Mouse (Mus musculus) kidney, embryonic 16.5 days (tissue): ENCODE measurements at regions not wholly inside any gene's neighbourhood (a gene's known extent, or its start where the extent isn't known, plus 50 kb on each side); places are given as distances from the start of the nearest gene placed in this dataset.

Experiments used
- ATAC-seq: fragments of 200-750 bp; cut with Nextera tagmentation; 2 replicates; pipeline ENCODE4 v1.8.0; 2017; ENCODE audit warnings: moderate TSS enrichment; ENCODE audit not compliant: low FRiP score, low TSS enrichment
- H3K27ac ChIP-seq: fragments of 300-500 bp; sonication (generic); 2 replicates; pipeline ENCODE4 v1.5.1; 2014; ENCODE audit warnings: low read length
- H3K27me3 ChIP-seq: fragments of 300-500 bp; sonication (generic); 2 replicates; pipeline ENCODE4 v1.6.1; 2014; ENCODE audit warnings: low read length, control low read depth, mixed read lengths; ENCODE audit not compliant: insufficient read depth
- H3K36me3 ChIP-seq: fragments of 300-500 bp; sonication (generic); 2 replicates; pipeline ENCODE4 v1.6.1; 2014; ENCODE audit warnings: low read length, control low read depth, mixed read lengths; ENCODE audit not compliant: insufficient read depth
- H3K4me1 ChIP-seq: fragments of 300-500 bp; sonication (generic); 2 replicates; pipeline ENCODE4 v1.6.1; 2014; ENCODE audit warnings: low read length, control low read depth, mixed read lengths; ENCODE audit not compliant: insufficient read depth
- H3K4me2 ChIP-seq: fragments of 300-500 bp; sonication (generic); replicated peaks from 2 replicates; pipeline ENCODE4 v1.6.1; 2014; ENCODE audit warnings: low read depth, low read length
- H3K4me3 ChIP-seq: fragments of 300-500 bp; sonication (generic); 2 replicates; pipeline ENCODE4 v1.5.1; 2014; ENCODE audit warnings: mild to moderate bottlenecking, low read length
- H3K9ac ChIP-seq: fragments of 300-500 bp; sonication (generic); replicated peaks from 2 replicates; pipeline ENCODE4 v1.6.1; 2014; ENCODE audit warnings: low read length
- H3K9me3 ChIP-seq: fragments of 300-500 bp; sonication (generic); 2 replicates; pipeline ENCODE4 v1.6.1; 2016; ENCODE audit warnings: low read length, control low read depth
- WGBS: fragments of 180-500 bp; shearing (Covaris S2); extraction: QIAGEN DNeasy Blood & Tissue Kit; methylation state at CpG from one replicate; pipeline ENCODE4 v1.1.7; 2014; 5-methylcytosine and 5-hydroxymethylcytosine counted together

DNA sequence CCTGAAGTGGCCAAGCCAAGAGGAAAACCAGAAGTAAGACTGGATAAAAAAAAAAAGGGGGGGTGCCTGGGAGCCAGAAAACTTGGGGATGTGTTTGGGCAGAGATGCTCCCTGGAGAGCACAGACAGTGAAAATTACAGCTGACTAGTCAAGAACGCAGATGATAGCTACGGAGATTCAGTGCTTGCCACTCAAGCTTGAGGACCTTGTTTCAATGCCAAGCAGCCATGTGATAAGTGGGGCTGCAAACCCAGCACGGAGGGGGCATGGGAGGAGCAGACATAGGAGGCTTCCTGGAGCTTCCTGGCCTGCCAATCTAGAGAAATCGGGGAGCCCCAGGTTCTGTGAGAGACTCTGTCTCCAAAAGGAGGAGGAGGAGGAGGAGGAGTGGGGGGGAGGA lies 223.7 kb downstream of the Setd4 start:
- Histone ChIP-seq H3K9ac (no peak overlapping the region), H3K36me3 (no peaks in the 10 kb centered on the region), H3K4me3 (no peak overlapping the region), H3K4me2 (no peak overlapping the region), H3K27me3 (no peaks in the 10 kb centered on the region), H3K9me3 (no peaks in the 10 kb centered on the region), H3K27ac (no peak overlapping the region), H3K4me1 (0 out of 2 replicates have a peak, but pooled peaks cover under 1% of the 10 kb centered on the region)
- 62% methylated on average over 4 of the region's 4 CpGs for WGBS
- no peak for ATAC-seq

DNA sequence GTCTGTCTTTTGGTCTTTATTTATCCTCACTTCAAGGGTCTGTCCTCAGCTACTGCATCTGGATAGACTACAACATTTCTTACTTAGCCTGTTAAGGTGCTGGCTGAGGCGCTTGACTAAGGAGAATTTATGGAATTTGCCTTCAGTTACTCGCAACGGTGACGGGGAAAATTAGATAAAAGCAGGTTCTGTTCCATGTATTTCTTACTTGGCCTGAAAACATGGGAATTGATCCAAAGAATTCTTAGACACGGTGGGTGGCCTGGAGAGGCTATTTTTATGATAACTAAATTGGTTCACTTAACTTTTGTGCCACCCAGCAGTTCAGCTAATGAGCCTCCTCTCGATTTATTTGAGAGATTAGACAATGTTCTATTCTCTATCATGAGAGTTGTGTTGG lies 224.3 kb downstream of the Setd4 start:
- Histone ChIP-seq H3K4me3 (no peak overlapping the region), H3K27me3 (no peaks in the 10 kb centered on the region), H3K4me1 (peaks cover 6% of the 10 kb centered on the region; the same call in 1 of the 2 replicates), H3K27ac (no peak overlapping the region), H3K9me3 (no peaks in the 10 kb centered on the region), H3K9ac (no peak overlapping the region), H3K36me3 (no peaks in the 10 kb centered on the region), H3K4me2 (no peak overlapping the region)
- WGBS, result 55% methylated on average over 6 of the region's 6 CpGs
- ATAC-seq, result no peak

DNA sequence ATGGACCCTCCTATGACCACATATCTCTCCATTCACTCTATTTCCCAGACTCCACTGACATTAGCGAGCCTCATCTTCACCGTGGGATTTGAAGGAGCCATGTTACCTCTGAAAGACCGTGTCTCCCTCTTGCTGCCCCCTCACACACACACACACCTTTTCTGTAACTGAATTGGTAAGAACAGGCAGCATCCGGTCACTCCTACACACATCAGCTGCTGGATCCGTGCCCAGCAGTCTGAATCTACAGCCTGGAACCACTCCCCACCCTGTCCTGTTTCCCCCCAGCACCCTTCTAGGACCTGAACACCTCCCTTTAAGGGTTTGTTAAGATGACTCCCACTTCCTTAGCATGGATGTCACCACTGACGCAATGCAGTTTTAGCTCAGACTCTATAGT lies 229.2 kb downstream of the Setd4 start:
- no peak overlapping the region for H3K4me2 ChIP-seq
- H3K9ac ChIP-seq, result no peak overlapping the region
- no peaks in the 10 kb centered on the region for H3K36me3 ChIP-seq
- H3K27me3 ChIP-seq, result no peaks in the 10 kb centered on the region
- H3K9me3 ChIP-seq, result no peaks in the 10 kb centered on the region
- peak; percentile 49 for ATAC-seq
- H3K4me1 ChIP-seq, result peaks cover 11% of the 10 kb centered on the region; the same call in 1 of the 2 replicates
- no peak overlapping the region for H3K4me3 ChIP-seq
- H3K27ac ChIP-seq, result no peak overlapping the region
- 39% methylated on average over 6 of the region's 6 CpGs for WGBS

DNA sequence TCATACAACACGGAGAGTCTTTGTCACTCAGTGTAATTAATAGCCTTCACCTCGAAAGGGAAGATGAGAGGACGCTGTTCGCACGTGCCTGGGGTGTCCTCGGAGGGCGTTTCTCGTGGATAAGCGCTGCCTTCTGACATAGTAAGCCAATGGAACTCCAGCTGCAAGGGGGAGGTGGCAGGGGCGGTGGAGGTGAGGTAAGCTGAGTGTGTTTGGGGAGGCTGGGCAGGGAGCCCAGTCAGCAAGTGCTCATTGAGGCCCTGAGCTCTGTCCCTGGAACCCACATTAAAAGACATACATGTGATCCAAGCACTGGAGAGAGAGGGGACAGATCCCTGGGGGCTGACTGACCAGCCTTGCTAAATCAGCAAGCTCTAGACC lies 234.1 kb downstream of the Setd4 start:
- no peaks in the 10 kb centered on the region for H3K36me3 ChIP-seq
- ATAC-seq, result no peak
- H3K4me1 ChIP-seq, result peaks cover 32% of the 10 kb centered on the region
- H3K9ac ChIP-seq, result no peak overlapping the region
- no peak overlapping the region for H3K4me3 ChIP-seq
- no peak overlapping the region for H3K27ac ChIP-seq
- H3K4me2 ChIP-seq, result no peak overlapping the region
- H3K9me3 ChIP-seq, result no peaks in the 10 kb centered on the region
- H3K27me3 ChIP-seq, result no peaks in the 10 kb centered on the region
- 72% methylated on average over 10 of the region's 10 CpGs for WGBS

DNA sequence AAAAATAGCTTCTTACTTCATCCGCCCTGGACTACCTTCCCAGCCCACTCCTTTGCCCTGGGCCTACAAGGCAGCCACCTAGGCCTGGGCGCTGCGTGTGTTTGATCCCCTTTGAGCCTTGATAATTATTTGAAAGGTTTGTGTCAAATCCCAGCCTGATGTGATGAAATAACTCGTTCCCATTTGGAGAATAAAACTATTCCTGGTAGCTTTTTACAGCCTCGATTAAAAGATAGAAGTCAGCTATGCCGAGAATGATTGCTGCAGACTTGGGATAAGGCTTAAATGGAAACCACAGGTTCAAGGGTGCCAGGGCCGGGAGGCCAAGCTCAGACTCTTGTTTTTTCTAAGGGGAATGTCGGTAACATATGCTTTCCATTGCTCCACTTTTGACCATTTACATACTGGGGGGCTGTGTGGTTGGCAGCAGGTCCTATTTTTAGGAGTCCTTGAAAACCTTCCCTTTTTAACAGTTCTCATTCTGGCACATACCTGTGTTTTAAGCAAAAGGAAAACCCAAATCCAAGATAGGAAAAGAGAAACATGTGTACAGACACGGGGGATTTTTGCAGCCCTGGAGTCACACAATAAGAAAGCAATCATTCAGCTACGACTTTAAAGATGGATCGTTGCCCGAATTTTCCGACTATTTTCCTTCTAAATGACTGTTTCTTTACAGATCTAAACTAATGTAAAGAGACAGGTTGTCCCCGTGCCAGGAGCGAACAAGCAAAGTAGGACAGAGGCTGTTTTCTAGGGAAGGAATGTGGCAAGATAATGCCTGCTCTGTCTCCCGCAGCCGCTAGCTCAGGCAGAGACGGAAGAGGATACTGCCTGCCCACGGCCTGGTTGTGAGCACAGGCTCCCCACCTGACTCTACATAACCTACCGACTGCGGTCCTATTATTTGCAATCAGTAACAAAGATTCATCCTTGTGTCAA lies 234.8 kb downstream of the Setd4 start:
- no peaks in the 10 kb centered on the region for H3K9me3 ChIP-seq
- peaks cover 26% of the 10 kb centered on the region; the same call in 1 of the 2 replicates for H3K4me1 ChIP-seq
- no peak overlapping the region for H3K4me3 ChIP-seq
- H3K4me2 ChIP-seq, result no peak overlapping the region
- 74% methylated on average over 21 of the region's 21 CpGs for WGBS
- peak overlapping the region; percentile 63 for H3K27ac ChIP-seq
- no peak for ATAC-seq
- H3K36me3 ChIP-seq, result no peaks in the 10 kb centered on the region
- no peaks in the 10 kb centered on the region for H3K27me3 ChIP-seq
- no peak overlapping the region for H3K9ac ChIP-seq

DNA sequence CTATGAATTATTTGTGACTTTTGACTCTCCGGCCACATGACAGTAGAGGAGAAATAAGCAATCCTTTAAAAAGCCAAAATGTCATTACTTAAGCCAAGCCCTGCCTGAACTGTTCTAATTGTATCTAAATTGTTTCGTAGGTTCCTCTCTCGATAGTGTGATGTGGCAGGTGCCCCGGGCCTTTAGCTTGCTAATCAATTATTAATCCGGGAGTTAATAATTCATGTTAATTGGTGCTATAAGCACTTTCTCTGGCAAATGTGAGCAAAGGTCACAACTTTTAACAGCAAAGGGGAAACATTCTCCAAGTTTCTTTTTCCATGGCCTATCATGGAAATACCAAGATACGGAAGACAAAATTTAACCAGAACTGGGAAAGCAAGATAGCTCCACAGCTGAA lies 235.9 kb downstream of the Setd4 start:
- Histone ChIP-seq H3K4me1 (peaks cover 26% of the 10 kb centered on the region; the same call in 1 of the 2 replicates), H3K4me3 (no peak overlapping the region), H3K36me3 (no peaks in the 10 kb centered on the region), H3K27me3 (no peaks in the 10 kb centered on the region), H3K27ac (peak overlapping the region; percentile 73), H3K4me2 (no peak overlapping the region), H3K9me3 (no peaks in the 10 kb centered on the region), H3K9ac (no peak overlapping the region)
- 71% methylated on average over 6 of the region's 6 CpGs for WGBS
- ATAC-seq, result no peak; the same call in 1 of the 2 replicates

DNA sequence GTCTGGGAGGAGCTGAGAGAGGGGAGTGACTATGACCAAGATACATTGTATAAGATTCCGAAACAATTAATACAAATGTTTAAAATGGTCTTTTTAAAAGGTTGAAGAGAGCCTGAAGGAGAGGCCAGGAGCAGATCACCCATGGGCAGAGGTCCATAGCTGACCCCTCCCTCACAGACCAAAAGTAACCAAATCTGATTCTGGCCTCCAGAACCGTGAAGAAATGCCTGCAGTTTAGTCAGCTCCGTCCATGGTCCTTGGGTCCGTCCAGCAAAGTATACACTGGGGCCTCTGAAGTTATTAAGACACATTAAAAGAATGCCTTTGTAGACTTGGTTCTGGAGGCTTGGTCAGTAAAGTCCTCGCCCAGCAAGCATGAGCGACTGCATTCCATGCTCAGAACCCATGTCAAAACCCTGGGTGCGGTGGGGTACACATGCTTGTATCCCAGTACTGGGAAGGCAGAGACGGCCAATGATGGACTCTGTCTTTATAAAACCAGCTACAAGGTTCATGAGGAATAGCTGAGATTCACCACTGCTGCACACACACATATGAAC lies 236.5 kb downstream of the Setd4 start:
- Histone ChIP-seq H3K36me3 (no peaks in the 10 kb centered on the region), H3K9me3 (no peaks in the 10 kb centered on the region), H3K4me1 (peaks cover 26% of the 10 kb centered on the region; the same call in 1 of the 2 replicates), H3K4me3 (no peak overlapping the region), H3K4me2 (no peak overlapping the region), H3K9ac (no peak overlapping the region), H3K27ac (peak overlapping the region; percentile 73), H3K27me3 (no peaks in the 10 kb centered on the region)
- peak; percentile 71 for ATAC-seq
- 53% methylated on average over 8 of the region's 8 CpGs for WGBS

DNA sequence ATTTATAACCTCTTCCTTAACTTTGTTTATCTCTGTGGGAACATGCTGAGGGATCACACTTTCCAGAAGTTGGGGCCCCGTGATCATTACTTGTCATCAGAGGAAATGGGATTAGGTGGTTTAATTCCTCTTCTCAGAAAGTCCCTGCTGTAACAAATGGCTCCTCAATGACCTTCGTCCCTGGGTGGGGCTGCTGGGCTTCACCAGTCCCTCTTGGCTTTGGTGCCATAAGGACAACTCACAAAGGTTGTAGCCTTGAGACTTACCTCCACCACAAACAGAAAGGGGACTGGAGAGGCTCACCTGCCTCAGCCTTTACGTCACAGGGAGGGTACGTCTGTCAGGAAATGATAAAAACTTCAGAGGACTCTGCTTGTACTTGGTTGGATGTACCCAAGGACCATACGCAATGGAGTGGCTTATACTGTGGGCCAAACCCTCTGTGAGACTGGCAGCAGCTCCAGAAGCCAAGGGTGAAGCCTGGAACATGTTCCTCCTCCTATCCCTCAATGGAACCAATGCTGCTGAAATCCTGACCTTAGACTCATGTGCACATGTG lies 237.4 kb downstream of the Setd4 start:
- WGBS, result 67% methylated on average over 5 of the region's 5 CpGs
- H3K36me3 ChIP-seq, result no peaks in the 10 kb centered on the region
- peaks cover 26% of the 10 kb centered on the region; the same call in 1 of the 2 replicates for H3K4me1 ChIP-seq
- H3K27ac ChIP-seq, result peak overlapping the region; percentile 73; the same call in 1 of the 2 replicates
- H3K4me2 ChIP-seq, result no peak overlapping the region
- H3K9me3 ChIP-seq, result no peaks in the 10 kb centered on the region
- no peak for ATAC-seq
- no peak overlapping the region for H3K9ac ChIP-seq
- 0 out of 2 replicates have a peak, but pooled peaks cover 2% of the 10 kb centered on the region for H3K27me3 ChIP-seq
- H3K4me3 ChIP-seq, result no peak overlapping the region

DNA sequence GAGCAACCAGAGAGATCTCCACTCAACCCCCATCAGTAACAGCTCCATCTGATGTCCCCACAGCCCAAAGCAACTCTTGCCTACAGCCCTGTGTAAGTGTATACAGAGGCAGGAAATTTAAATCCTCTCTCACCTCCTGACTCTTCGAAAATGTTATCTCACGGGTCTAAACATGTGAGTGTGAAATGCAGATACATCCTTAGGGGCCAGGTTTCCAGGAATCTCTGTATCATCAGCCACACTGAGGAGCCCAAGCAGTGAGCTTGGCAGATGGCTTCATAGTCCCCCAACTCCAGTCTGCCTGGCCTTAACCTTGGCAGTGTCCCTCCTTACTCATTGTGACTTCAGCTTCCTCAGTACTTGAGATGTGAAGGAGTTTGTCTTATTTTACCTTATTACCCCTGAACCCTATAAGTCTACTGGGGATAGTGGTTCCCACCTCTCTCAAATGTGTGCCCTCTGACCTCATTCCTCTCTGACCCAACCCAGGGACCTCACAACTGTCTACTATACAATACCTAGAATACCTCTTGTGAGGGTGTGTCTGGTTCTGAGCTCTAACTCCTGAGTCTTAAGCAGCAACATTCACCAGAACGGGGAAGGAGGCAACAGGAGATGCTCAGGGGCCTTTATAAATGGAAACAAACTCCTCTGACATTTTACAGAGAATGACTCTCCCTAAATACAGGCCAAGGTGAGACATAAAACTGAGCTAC lies 238.5 kb downstream of the Setd4 start:
- H3K4me2 ChIP-seq, result no peak overlapping the region
- no peaks in the 10 kb centered on the region for H3K9me3 ChIP-seq
- H3K4me1 ChIP-seq, result peaks cover 26% of the 10 kb centered on the region; the same call in 1 of the 2 replicates
- WGBS, result 69% methylated on average over 3 of the region's 3 CpGs
- no peak overlapping the region for H3K4me3 ChIP-seq
- no peak overlapping the region for H3K27ac ChIP-seq
- 0 out of 2 replicates have a peak, but pooled peaks cover 2% of the 10 kb centered on the region for H3K27me3 ChIP-seq
- no peak for ATAC-seq
- H3K9ac ChIP-seq, result no peak overlapping the region
- H3K36me3 ChIP-seq, result no peaks in the 10 kb centered on the region
